Mouse (Mus musculus) G1E (cell line): ENCODE measurements at regions not wholly inside any gene's neighbourhood (a gene's known extent, or its start where the extent isn't known, plus 50 kb on each side); places are given as distances from the start of the nearest gene placed in this dataset.

ENCODE experiments used
- CTCF ChIP-seq: IDR thresholded peaks from 2 replicates; pipeline ENCODE4 v1.5.1; 2012; ENCODE audit warnings: low read depth, low read length, inconsistent platforms, mixed read lengths
- GATA1 ChIP-seq: IDR thresholded peaks from 2 replicates; pipeline ENCODE4 v1.6.1; 2012; ENCODE audit warnings: borderline replicate concordance, low read length, inconsistent platforms, mixed read lengths
- GATA2 ChIP-seq: IDR thresholded peaks from 2 replicates; pipeline ENCODE4 v1.6.1; 2012; ENCODE audit warnings: low read depth, low read length, inconsistent platforms, borderline replicate concordance
- POLR2AphosphoS5 ChIP-seq: IDR thresholded peaks from 2 replicates; pipeline ENCODE4 v1.6.1; 2012; ENCODE audit warnings: low read depth, low read length, inconsistent platforms; ENCODE audit not compliant: insufficient replicate concordance
- TAL1 ChIP-seq: conservative IDR thresholded peaks from 2 replicates; pipeline ENCODE4 v1.6.1; 2012; ENCODE audit warnings: low read depth, low read length, inconsistent platforms, mixed read lengths

GRCm38 (mm10) chr13:47452186-47452760 is 329.8 kb downstream of the Rnf144b start:
- no peak for TF ChIP-seq GATA1
- TF ChIP-seq CTCF: no peak
- TF ChIP-seq POLR2AphosphoS5: no peak
- no peak for TF ChIP-seq TAL1
- no peak for TF ChIP-seq GATA2
